Mouse (Mus musculus) neural tube, embryonic 11.5 days (tissue): ENCODE results near the gene Hvcn1. TPM values are rescaled to one million over a fixed set of nuclear protein-coding genes. Genes with fewer than 3 reads are reported as not detected.

ENCODE experiments used
- ATAC-seq: fragments of 200-750 bp; cut with Nextera tagmentation; 2 replicates; pipeline ENCODE4 v1.8.0; 2017; ENCODE audit warnings: moderate number of reproducible peaks, mild to moderate bottlenecking, moderate TSS enrichment, moderate library complexity; ENCODE audit not compliant: insufficient read depth, low FRiP score, low TSS enrichment
- DNase-seq: peaks from one replicate; pipeline ENCODE4 v3.0.0-alpha.2; 2015; ENCODE audit warnings: low spot score
- H3K27ac ChIP-seq: fragments of 300-500 bp; sonication (generic); 2 replicates; pipeline ENCODE4 v1.5.1; 2014; ENCODE audit warnings: low read depth, mild to moderate bottlenecking, low read length
- H3K27me3 ChIP-seq: fragments of 300-500 bp; sonication (generic); 2 replicates; pipeline ENCODE4 v1.6.1; 2014; ENCODE audit warnings: mild to moderate bottlenecking, low read length, mixed read lengths; ENCODE audit not compliant: control insufficient read depth, insufficient read depth
- H3K36me3 ChIP-seq: fragments of 300-500 bp; sonication (generic); 2 replicates; pipeline ENCODE4 v1.6.1; 2014; ENCODE audit warnings: mild to moderate bottlenecking, low read length, moderate library complexity, mixed read lengths; ENCODE audit not compliant: control insufficient read depth, insufficient read depth
- H3K4me1 ChIP-seq: fragments of 300-500 bp; sonication (generic); 2 replicates; pipeline ENCODE4 v1.6.1; 2014; ENCODE audit warnings: low read length, mixed read lengths; ENCODE audit not compliant: control insufficient read depth, insufficient read depth
- H3K4me2 ChIP-seq: fragments of 300-500 bp; sonication (generic); 2 replicates; pipeline ENCODE4 v1.6.1; 2014; ENCODE audit warnings: low read depth, mild to moderate bottlenecking, moderate library complexity
- H3K4me3 ChIP-seq: fragments of 300-500 bp; sonication (generic); 2 replicates; pipeline ENCODE4 v1.5.1; 2014; ENCODE audit warnings: low read depth, low read length
- H3K9ac ChIP-seq: fragments of 300-500 bp; sonication (generic); 2 replicates; pipeline ENCODE4 v1.6.1; 2014; ENCODE audit warnings: mild to moderate bottlenecking, low read length
- H3K9me3 ChIP-seq: fragments of 300-500 bp; sonication (generic); 2 replicates; pipeline ENCODE4 v1.6.1; 2016; ENCODE audit warnings: low read length; ENCODE audit not compliant: control insufficient read depth
- WGBS: fragments of 180-500 bp; shearing (Covaris S2); extraction: QIAGEN DNeasy Blood & Tissue Kit; methylation state at CpG from one replicate; pipeline ENCODE4 v1.1.7; 2014; 5-methylcytosine and 5-hydroxymethylcytosine counted together
- polyA plus RNA-seq: library from polyadenylated mRNA; unstranded; fragments of >200 nt; fragmentation: Nextera tagmentation; extraction: Ambion mirVana; gene quantifications from 2 replicates; pipeline ENCODE4 v1.2.1, GENCODE M21; 2014

Hvcn1 gene
- polyA plus RNA-seq, 1 experiment from 2014 or later: 5.6 TPM

GRCm38 (mm10) chr5:122288147-122288811 lies 81.7 kb downstream of the Hvcn1 start:
- Histone ChIP-seq H3K9ac (no peak overlapping the region), H3K36me3 (peaks cover 2% of the 10 kb centered on the region; the same call in 1 of the 2 replicates), H3K4me3 (no peak overlapping the region), H3K9me3 (no peaks in the 10 kb centered on the region), H3K4me2 (no peak overlapping the region), H3K27ac (no peak overlapping the region), H3K27me3 (no peaks in the 10 kb centered on the region), H3K4me1 (peaks cover 5% of the 10 kb centered on the region; the same call in 1 of the 2 replicates)
- 94% methylated on average over 4 of the region's 4 CpGs for WGBS
- no peak for ATAC-seq
- no peak for DNase-seq

GRCm38 (mm10) chr5:122291149-122291548 lies 84.5 kb downstream of the Hvcn1 start:
- H3K4me3 ChIP-seq: no peak overlapping the region
- H3K36me3 ChIP-seq: peaks cover 2% of the 10 kb centered on the region; the same call in 1 of the 2 replicates
- H3K9ac ChIP-seq: no peak overlapping the region
- H3K9me3 ChIP-seq: no peaks in the 10 kb centered on the region
- DNase-seq: no peak
- no peaks in the 10 kb centered on the region for H3K27me3 ChIP-seq
- ATAC-seq: no peak
- 60% methylated on average over 6 of the region's 6 CpGs for WGBS
- no peak overlapping the region for H3K27ac ChIP-seq
- H3K4me2 ChIP-seq: no peak overlapping the region
- H3K4me1 ChIP-seq: peaks cover 4% of the 10 kb centered on the region; the same call in 1 of the 2 replicates

Other genes starting within 250 kb of the Hvcn1 start
- 12.7 and 16.2 TPM in 2 replicates for gene Cux2, start 156.7 kb upstream of the Hvcn1 start, polyA plus RNA-seq
- gene Myl2, start 105.9 kb upstream of the Hvcn1 start, polyA plus RNA-seq: 9.2 and 13.7 TPM in 2 replicates
- not detected in 2 replicates for gene Ccdc63, start 66.0 kb upstream of the Hvcn1 start, polyA plus RNA-seq
- gene Ppp1cc, start 48.5 kb upstream of the Hvcn1 start, polyA plus RNA-seq: 325 and 339 TPM in 2 replicates
- 3.9 and 4.5 TPM in 2 replicates for gene Tctn1, start 57.7 kb downstream of the Hvcn1 start, polyA plus RNA-seq
- 8.5 and 9.2 TPM in 2 replicates for gene Pptc7, start 77.6 kb downstream of the Hvcn1 start, polyA plus RNA-seq
- gene Rad9b, start 147.4 kb downstream of the Hvcn1 start, polyA plus RNA-seq: 6.9 and 9.3 TPM in 2 replicates
- 219 and 236 TPM in 2 replicates for gene Vps29, start 147.6 kb downstream of the Hvcn1 start, polyA plus RNA-seq
- gene Gpn3, start 165.1 kb downstream of the Hvcn1 start, polyA plus RNA-seq: 68.4 and 71.2 TPM in 2 replicates
- gene Fam216a, start 165.6 kb downstream of the Hvcn1 start, polyA plus RNA-seq: 115 and 116 TPM in 2 replicates
- gene Arpc3, start 185.1 kb downstream of the Hvcn1 start, polyA plus RNA-seq: 65.8 and 67.4 TPM in 2 replicates
- 33.4 and 34.7 TPM in 2 replicates for gene Anapc7, start 214.9 kb downstream of the Hvcn1 start, polyA plus RNA-seq